Mouse (Mus musculus) frontal cortex, postnatal 36 days (tissue): ENCODE measurements around the gene Smyd3.

Experiments
- DNase-seq, 2 experiments: peaks; one replicate each; pipeline ENCODE4 v3.0.0; 2022; ENCODE audit warnings: low spot score in 2 of 2

The Smyd3 gene

GRCm38 (mm10) chr1:179116729-179117663, 400.8 kb downstream of the Smyd3 start:
- DNase-seq = no peak

- no peak for DNase-seq
These were observed 402.9 kb downstream of the Smyd3 start for GRCm38 (mm10) chr1:179114833-179115495.

GRCm38 (mm10) chr1:179114385-179114784, 403.5 kb downstream of the Smyd3 start:
- DNase-seq = no peak

DNA sequence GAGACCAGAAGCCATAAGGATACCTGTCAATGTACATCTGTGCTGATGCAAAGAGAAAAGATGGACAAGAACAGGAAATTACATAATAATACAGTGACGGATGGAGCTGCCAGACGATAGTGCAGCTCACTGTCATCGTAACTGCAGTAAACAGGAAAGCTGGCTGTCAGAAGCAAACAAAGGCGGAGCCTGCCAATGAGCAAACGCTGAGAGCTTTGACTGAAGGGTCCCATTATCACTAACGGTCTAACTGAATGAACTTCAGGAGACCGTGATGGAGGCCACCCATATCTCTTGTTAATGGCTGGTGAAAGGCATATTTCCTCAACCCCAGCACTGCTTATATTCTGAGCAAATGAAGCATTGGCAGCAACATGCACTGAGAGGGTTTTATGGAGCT, 409.1 kb downstream of the Smyd3 start:
- DNase-seq = peak in 1 of 2 experiments; percentile 4

- peak in 1 of 2 experiments; percentile 5 for DNase-seq
These were observed 409.8 kb downstream of the Smyd3 start for GRCm38 (mm10) chr1:179107761-179108694.

DNA sequence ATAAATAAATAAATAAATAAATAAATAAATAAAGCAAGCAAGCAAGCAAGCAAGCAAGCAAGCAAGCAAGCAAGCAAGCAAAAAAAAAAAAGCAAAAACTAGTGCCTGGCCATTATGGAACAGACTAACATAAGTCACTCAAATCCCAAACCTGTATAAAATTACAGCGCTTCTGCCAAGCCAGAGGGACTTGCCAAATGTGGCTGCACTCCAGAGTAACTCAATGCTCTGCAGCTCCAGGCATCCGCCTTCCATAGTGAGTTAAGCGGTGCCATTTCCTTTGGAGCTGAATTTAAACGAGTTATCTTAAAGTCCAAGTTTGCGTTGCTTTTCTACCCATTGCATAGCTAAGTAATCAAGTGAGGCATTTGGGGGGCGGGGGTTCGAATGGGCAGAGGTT, 410.6 kb downstream of the Smyd3 start:
- peak in 1 of 2 experiments; percentile 5 for DNase-seq

- no peak for DNase-seq
These were observed 411.1 kb downstream of the Smyd3 start for GRCm38 (mm10) chr1:179106702-179107145.

GRCm38 (mm10) chr1:179106103-179106701, 411.6 kb downstream of the Smyd3 start:
- DNase-seq = no peak

- no peak for DNase-seq
These were observed 413.4 kb downstream of the Smyd3 start for GRCm38 (mm10) chr1:179104447-179104846.

- no peak for DNase-seq
These were observed 420.8 kb downstream of the Smyd3 start for GRCm38 (mm10) chr1:179096993-179097392.

DNA sequence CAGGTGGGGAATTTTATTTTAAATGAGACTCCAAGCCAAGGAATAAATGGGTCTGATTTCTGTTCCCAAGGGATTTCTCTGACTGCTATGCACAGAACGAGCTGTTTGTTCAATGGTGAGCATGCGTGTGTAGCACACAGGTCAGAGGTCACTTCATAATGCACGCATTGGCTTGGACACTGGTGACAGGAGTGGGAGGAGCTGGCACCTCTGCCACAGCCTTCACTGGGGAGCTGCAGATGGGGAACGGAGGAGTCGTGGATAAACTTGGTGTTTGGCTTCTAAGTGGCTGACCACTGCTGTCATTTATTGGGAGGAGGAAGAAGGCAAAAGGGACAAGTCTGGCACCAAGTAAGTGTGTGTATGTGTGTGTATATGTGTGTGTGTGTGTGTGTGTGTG, 421.5 kb downstream of the Smyd3 start:
- DNase-seq = no peak

DNA sequence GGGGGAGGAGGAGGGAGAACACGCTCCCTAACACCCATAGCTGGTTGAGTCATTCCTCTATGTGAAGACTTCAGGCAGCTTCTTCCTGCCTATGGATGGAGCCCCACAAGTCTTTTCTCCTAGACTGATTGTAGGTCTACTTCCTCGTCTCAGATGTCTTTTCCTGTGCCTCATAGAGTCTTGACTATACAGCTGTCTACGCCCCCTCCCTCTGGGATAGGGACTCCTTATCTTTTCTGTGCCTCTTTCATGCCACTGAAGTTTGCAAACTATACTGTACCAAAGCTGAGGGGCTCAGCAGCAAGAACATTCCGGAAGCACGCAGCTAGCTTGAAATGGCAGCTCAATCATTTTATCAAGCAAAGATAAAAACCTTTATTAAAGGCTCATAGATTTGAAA, 428.7 kb downstream of the Smyd3 start:
- no peak for DNase-seq

DNA sequence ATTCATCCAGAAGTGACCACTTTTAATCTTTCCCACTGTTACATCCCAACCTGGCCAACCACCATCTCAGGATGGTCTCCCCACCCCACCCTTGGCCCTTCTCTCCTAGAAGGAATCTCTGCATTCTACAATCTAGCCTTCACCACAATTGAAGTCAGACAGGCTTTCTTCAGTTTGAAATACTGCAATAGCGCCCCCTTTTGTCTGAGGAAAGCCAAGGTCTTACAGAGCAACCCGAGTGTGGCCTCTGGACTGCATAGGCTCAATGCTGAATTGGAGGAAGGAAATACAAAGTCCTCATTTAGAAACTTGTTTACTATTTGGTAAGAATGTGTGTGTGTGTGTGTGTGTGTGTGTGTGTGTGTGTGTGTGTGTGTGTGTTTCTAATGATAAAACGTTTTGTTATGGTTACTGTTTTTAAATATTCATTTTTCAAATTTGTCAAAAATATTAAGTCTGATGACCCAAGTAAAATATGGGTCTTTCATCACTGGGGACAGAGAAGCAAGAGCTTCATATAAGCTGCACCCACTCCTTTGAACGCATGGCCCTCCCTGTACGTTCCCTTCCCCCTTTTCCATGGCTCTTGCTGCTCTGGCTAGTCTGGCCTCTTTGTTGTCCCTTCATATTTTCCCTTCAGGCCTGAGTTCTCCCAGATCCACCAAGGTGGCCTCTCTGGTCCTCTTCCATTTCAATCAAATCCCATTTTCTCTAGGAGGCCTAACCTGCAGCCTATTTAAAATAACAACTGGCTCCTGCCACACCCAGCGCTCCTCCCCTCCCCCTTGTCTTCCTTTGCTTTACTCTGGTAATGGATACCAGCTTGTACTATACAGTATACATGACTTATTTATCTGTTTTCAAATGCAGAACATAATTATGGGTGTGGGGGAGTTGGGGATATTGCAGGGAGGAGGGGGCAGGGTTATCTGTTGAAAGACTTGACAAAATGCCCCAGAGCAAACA, 430.5 kb downstream of the Smyd3 start:
- DNase-seq = peak in 1 of 2 experiments; percentile 24

DNA sequence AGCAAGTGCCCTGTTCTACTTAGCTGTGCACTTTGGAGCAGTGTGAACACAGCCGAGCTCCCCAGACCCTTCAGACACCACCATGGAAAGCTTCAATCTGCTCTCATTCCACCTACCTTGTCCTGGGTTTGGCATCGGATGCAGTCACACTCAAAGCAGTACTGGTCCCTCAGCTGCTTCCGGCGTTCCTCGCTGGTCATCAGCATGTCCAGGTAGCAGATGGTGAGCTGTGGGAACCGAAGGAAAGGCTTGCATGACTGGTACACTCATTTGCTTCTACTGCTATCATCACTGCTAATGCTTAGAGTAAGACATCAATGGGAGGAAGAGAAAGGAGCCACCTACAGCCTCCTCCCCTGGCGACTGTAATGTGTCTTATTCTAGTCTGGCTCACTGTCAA, 431.6 kb downstream of the Smyd3 start:
- DNase-seq = no peak

DNA sequence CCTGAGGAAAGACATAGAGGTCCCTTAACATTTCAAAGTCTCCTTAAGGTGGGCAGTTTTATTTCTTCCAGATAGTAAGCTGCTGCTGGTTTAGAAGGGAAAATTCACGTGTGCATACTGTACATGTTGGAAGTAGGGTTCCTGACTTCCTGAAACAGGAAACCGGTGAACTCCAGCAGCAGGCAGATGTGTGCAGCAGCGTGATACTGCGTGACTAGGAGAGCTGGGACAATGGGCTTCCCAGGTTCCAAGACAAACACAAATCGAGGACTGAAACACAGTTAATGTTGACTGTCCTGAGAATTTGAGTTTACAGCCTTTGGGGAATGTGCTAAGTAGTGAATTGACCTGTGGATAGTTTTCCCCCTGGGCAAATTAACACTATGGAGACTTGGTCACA, 434.7 kb downstream of the Smyd3 start:
- DNase-seq = no peak

DNA sequence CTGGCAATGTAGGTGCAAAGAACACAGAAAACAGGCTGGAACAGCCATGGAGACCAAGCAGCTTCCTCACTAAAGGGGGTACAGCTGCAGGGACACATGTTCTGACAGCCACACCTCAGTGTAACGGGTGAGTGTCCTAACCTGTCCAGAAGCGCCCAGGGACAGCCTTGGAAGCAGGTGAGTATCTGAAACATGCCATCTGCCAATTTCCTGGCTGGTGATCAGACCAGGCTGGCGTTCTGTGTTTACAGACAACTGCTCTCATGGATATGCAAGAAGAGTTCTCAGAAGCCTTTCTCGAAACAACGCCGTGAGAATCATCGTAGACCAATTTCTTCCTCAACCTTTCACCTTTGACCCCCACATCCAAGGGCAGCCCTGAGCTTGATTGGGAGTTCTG, 444.0 kb downstream of the Smyd3 start:
- DNase-seq = no peak

DNA sequence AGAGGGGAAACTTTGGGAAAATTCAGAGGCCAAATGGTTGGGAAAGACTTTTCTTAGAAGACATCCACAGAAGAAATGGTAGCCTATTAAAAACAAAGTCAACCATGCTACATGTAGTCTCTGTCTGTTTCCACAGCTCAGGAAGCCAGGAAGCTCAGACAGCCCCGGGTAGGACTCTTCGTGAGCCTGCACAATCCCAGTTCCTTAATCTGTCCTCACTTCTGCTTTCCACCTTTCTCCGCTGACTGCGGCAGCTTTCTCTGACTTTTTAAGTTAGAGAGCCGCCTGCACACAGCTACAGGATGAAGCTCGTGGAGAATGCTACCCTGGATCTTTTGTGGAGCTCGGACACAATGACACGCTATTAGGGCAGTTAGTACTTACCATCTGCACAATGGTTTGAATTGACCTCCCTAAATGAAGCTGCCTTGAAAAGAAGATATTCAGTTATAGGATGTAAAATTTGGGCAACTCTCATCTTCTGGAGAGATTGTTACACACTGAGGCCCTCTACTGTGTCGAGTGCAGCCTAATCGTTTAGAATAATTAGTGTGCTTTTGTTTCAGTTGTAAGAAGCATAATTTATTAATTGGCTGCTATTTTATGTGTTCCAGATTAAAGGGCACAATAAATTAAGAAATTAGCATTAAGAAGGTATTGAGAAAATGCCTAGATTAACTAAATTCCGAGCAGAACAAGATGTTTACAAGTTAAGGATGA, 444.7 kb downstream of the Smyd3 start:
- DNase-seq = no peak

- DNase-seq = no peak
These were observed 445.4 kb downstream of the Smyd3 start for GRCm38 (mm10) chr1:179072406-179072805.

GRCm38 (mm10) chr1:179068990-179069389, 448.9 kb downstream of the Smyd3 start:
- no peak for DNase-seq

- no peak for DNase-seq
These were observed 452.6 kb downstream of the Smyd3 start for GRCm38 (mm10) chr1:179065294-179065601.
